Mouse (Mus musculus) stomach, embryonic 16.5 days (tissue): ENCODE data around the gene Lin7c. TPM values are rescaled to one million over a fixed set of nuclear protein-coding genes. Genes with fewer than 3 reads are reported as not detected.

Source experiments
- ATAC-seq: fragments of 200-750 bp; cut with Nextera tagmentation; 2 replicates; pipeline ENCODE4 v1.8.0; 2017; ENCODE audit warnings: moderate number of reproducible peaks, moderate TSS enrichment; ENCODE audit not compliant: insufficient read depth, low FRiP score
- H3K27ac ChIP-seq: fragments of 300-500 bp; sonication (generic); 2 replicates; pipeline ENCODE4 v1.5.1; 2014; ENCODE audit warnings: low read length
- H3K27me3 ChIP-seq: fragments of 300-500 bp; sonication (generic); 2 replicates; pipeline ENCODE4 v1.6.1; 2014; ENCODE audit warnings: low read length, control low read depth, mixed read lengths; ENCODE audit not compliant: control insufficient read depth, insufficient read depth
- H3K36me3 ChIP-seq: fragments of 300-500 bp; sonication (generic); 2 replicates; pipeline ENCODE4 v1.6.1; 2014; ENCODE audit warnings: low read length; ENCODE audit not compliant: control insufficient read depth, insufficient read depth
- H3K4me1 ChIP-seq: fragments of 300-500 bp; sonication (generic); 2 replicates; pipeline ENCODE4 v1.6.1; 2014; ENCODE audit warnings: low read length, control low read depth, mixed read lengths; ENCODE audit not compliant: control insufficient read depth, insufficient read depth
- H3K4me2 ChIP-seq: fragments of 300-500 bp; sonication (generic); 2 replicates; pipeline ENCODE4 v1.6.1; 2014; ENCODE audit warnings: low read depth, low read length, mixed read lengths
- H3K4me3 ChIP-seq: fragments of 300-500 bp; sonication (generic); replicated peaks from 2 replicates; pipeline ENCODE4 v1.5.1; 2014; ENCODE audit warnings: mild to moderate bottlenecking, low read length
- H3K9ac ChIP-seq: fragments of 300-500 bp; sonication (generic); 2 replicates; pipeline ENCODE4 v1.6.1; 2014; ENCODE audit warnings: low read length
- H3K9me3 ChIP-seq: fragments of 300-500 bp; sonication (generic); replicated peaks from 2 replicates; pipeline ENCODE4 v1.6.1; 2016; ENCODE audit warnings: low read length, control low read depth; ENCODE audit not compliant: control insufficient read depth
- WGBS: fragments of 180-500 bp; shearing (Covaris S2); extraction: QIAGEN DNeasy Blood & Tissue Kit; methylation state at CpG from one replicate; pipeline ENCODE4 v1.1.7; 2014; 5-methylcytosine and 5-hydroxymethylcytosine counted together
- polyA plus RNA-seq: library from polyadenylated mRNA; unstranded; fragments of >200 nt; fragmentation: Nextera tagmentation; extraction: Ambion mirVana; gene quantifications from 2 replicates; pipeline ENCODE4 v1.2.1, GENCODE M21; 2015

The Lin7c gene
- polyA plus RNA-seq, 1 experiment from 2014 or later = 73.3 TPM

DNA sequence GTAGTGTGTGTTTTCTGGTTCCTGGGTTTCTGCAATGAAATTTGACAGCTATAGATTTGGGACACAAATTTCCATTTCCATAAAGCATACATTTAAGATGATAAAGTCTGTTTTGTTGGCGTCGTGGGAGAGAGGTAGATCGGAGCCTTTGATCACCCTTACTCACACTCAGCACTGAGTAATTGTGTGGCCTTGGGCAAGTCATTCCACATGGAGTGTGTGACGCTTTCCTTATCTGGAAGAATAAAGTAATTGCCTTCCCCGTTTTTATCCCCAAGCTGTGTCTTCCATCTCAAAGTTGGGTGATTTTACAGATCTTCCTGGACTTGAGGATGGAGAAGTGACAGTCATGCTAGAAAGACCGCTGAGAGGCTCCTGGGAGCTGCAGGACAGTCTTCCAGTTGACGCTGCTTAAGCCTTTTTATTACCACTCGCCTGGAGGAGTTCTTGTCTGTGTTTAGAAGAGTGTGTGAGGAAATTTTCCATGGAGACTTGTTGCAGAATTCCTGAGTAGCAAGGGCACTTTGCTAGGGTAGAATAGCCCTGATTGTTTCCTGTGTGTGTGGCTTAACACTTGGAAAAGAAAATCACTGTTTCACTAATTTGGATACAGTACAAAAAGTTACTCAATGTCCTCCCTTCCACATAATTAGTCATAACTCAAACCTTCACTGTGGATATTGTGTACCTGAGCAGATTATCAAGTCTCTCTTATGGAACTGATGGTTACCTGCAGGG, 30.8 kb downstream of the Lin7c start:
- 49% methylated on average over 8 of the region's 8 CpGs for WGBS
- Histone ChIP-seq H3K9me3 (no peaks in the 10 kb centered on the region), H3K36me3 (no peaks in the 10 kb centered on the region; the same call in 1 of the 2 replicates), H3K4me1 (peaks cover 25% of the 10 kb centered on the region), H3K27ac (peak overlapping the region; percentile 75), H3K27me3 (no peaks in the 10 kb centered on the region), H3K4me2 (peak overlapping the region; percentile 65), H3K4me3 (peak overlapping the region; percentile 19), H3K9ac (peak overlapping the region; percentile 50; the same call in 1 of the 2 replicates)
- no peak for ATAC-seq

- Histone ChIP-seq H3K9ac (no peak overlapping the region), H3K9me3 (no peaks in the 10 kb centered on the region), H3K4me1 (peaks cover 24% of the 10 kb centered on the region), H3K4me2 (no peak overlapping the region), H3K27me3 (no peaks in the 10 kb centered on the region), H3K27ac (no peak overlapping the region), H3K36me3 (no peaks in the 10 kb centered on the region; the same call in 1 of the 2 replicates), H3K4me3 (no peak overlapping the region)
- no peak for ATAC-seq
- 60% methylated on average over 3 of the region's 3 CpGs for WGBS
These were observed 31.7 kb downstream of the Lin7c start for GRCm38 (mm10) chr2:109922306-109922705.

DNA sequence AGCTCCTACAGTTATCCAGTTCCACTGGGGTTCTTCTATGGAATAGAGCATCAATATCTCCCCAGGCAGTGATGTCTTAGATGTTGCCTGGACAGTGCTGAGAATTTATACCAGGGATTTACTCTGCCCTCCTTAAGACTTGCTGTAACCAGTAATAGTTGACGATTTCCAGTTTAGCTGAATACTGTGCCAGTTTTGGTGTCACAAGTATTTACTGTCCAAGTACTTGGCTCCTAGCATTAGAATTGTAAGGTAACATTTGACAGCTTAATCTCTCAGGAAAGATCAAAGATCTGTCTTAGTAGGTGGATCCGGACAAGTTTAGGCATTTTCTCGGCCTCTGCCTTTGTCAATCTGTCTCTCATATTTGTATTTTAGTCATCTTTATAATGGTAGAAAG, 32.4 kb downstream of the Lin7c start:
- ATAC-seq = no peak
- 0 out of 2 replicates have a peak overlapping the region, but pooled peaks have one; percentile 8 for H3K27ac ChIP-seq
- H3K4me1 ChIP-seq = peaks cover 24% of the 10 kb centered on the region
- no peaks in the 10 kb centered on the region; the same call in 1 of the 2 replicates for H3K36me3 ChIP-seq
- peak overlapping the region; percentile 14; the same call in 1 of the 2 replicates for H3K4me2 ChIP-seq
- 59% methylated on average over 3 of the region's 3 CpGs for WGBS
- no peaks in the 10 kb centered on the region for H3K27me3 ChIP-seq
- no peak overlapping the region for H3K9ac ChIP-seq
- H3K9me3 ChIP-seq = no peaks in the 10 kb centered on the region
- no peak overlapping the region for H3K4me3 ChIP-seq

DNA sequence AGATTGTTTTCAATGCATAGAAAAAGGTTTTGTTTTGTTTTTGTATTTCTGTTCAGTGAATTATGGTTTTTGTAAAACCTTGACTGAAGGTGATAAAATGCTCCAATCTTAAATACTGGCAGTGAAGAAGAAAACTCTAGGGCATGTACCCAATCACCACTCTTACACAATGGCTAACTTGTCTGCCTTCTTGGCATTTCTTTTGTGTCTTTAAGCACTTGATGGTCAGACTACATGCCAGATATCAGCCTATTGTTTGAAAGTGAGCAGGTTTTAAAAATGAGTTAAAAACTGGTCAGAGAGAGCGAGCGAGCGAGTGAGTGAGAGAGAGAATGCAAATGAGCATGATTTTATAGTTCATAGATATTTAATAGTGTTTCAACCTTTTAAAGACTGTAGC, 33.3 kb downstream of the Lin7c start:
- WGBS = 77% methylated on average over 3 of the region's 3 CpGs
- H3K27ac ChIP-seq = no peak overlapping the region
- H3K4me1 ChIP-seq = peaks cover 27% of the 10 kb centered on the region
- H3K4me2 ChIP-seq = no peak overlapping the region
- H3K36me3 ChIP-seq = no peaks in the 10 kb centered on the region; the same call in 1 of the 2 replicates
- H3K4me3 ChIP-seq = no peak overlapping the region
- H3K9ac ChIP-seq = no peak overlapping the region
- no peaks in the 10 kb centered on the region for H3K9me3 ChIP-seq
- H3K27me3 ChIP-seq = no peaks in the 10 kb centered on the region
- no peak for ATAC-seq

DNA sequence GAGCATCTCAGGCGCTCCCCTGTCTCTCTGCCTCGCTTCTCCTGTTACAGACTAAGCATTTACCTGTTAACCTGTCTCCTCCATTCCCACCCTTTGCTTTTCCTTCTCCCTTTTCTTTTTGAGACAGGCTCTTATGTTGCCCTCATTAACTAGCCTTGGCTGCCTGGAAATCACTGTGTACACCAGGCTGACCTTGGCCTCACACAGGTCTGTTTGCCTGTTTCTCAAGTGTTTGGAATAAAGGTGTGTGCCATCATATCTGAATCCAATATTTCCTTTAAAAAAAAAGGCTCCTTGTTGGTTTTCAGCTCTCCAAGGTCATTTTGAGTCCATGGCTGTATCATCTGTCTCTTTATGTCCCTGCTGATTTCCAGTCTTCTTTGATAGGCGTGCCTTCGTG, 36.3 kb downstream of the Lin7c start:
- H3K9ac ChIP-seq = no peak overlapping the region
- 80% methylated on average over 4 of the region's 4 CpGs for WGBS
- H3K4me1 ChIP-seq = peaks cover 24% of the 10 kb centered on the region
- 0 out of 2 replicates have a peak, but pooled peaks have one; percentile 6 for ATAC-seq
- no peak overlapping the region for H3K4me2 ChIP-seq
- no peak overlapping the region for H3K4me3 ChIP-seq
- no peaks in the 10 kb centered on the region; the same call in 1 of the 2 replicates for H3K36me3 ChIP-seq
- H3K27ac ChIP-seq = no peak overlapping the region; the same call in 1 of the 2 replicates
- H3K27me3 ChIP-seq = no peaks in the 10 kb centered on the region
- H3K9me3 ChIP-seq = no peaks in the 10 kb centered on the region

- H3K4me1 ChIP-seq = peaks cover 28% of the 10 kb centered on the region
- no peak overlapping the region for H3K4me2 ChIP-seq
- no peaks in the 10 kb centered on the region for H3K27me3 ChIP-seq
- no peak overlapping the region for H3K27ac ChIP-seq
- H3K9me3 ChIP-seq = no peaks in the 10 kb centered on the region
- no peak overlapping the region for H3K9ac ChIP-seq
- WGBS = 70% methylated on average over 7 of the region's 7 CpGs
- no peak overlapping the region for H3K4me3 ChIP-seq
- no peak for ATAC-seq
- H3K36me3 ChIP-seq = no peaks in the 10 kb centered on the region; the same call in 1 of the 2 replicates
These were observed 36.8 kb downstream of the Lin7c start for GRCm38 (mm10) chr2:109927446-109927845.

GRCm38 (mm10) chr2:109927876-109928275, 37.2 kb downstream of the Lin7c start:
- H3K4me1 ChIP-seq = peaks cover 30% of the 10 kb centered on the region
- no peak overlapping the region for H3K4me3 ChIP-seq
- no peaks in the 10 kb centered on the region for H3K9me3 ChIP-seq
- no peak for ATAC-seq
- no peaks in the 10 kb centered on the region; the same call in 1 of the 2 replicates for H3K36me3 ChIP-seq
- H3K27ac ChIP-seq = peak overlapping the region; percentile 15; the same call in 1 of the 2 replicates
- no peak overlapping the region for H3K4me2 ChIP-seq
- H3K27me3 ChIP-seq = no peaks in the 10 kb centered on the region
- H3K9ac ChIP-seq = no peak overlapping the region

GRCm38 (mm10) chr2:109928791-109929190, 38.1 kb downstream of the Lin7c start:
- WGBS = 30% methylated on average over 4 of the region's 4 CpGs
- peak; percentile 66; the same call in 1 of the 2 replicates for ATAC-seq

GRCm38 (mm10) chr2:109929256-109929655, 38.6 kb downstream of the Lin7c start:
- Histone ChIP-seq H3K9me3 (no peaks in the 10 kb centered on the region), H3K27ac (peak overlapping the region; percentile 87), H3K27me3 (no peaks in the 10 kb centered on the region), H3K4me3 (no peak overlapping the region), H3K9ac (no peak overlapping the region), H3K36me3 (no peaks in the 10 kb centered on the region; the same call in 1 of the 2 replicates), H3K4me2 (no peak overlapping the region), H3K4me1 (peaks cover 35% of the 10 kb centered on the region)
- 43% methylated on average over 3 of the region's 3 CpGs for WGBS
- no peak for ATAC-seq

More at GRCm38 (mm10) chr2:109928791-109929190, 38.1 kb downstream of the Lin7c start:
- Histone ChIP-seq H3K27me3 (no peaks in the 10 kb centered on the region), H3K4me3 (no peak overlapping the region), H3K36me3 (no peaks in the 10 kb centered on the region; the same call in 1 of the 2 replicates), H3K9me3 (no peaks in the 10 kb centered on the region), H3K4me1 (peaks cover 34% of the 10 kb centered on the region), H3K9ac (no peak overlapping the region), H3K4me2 (no peak overlapping the region), H3K27ac (peak overlapping the region; percentile 87)
